Mouse (Mus musculus) limb, embryonic 14.5 days (tissue): ENCODE data around the gene Gtpbp4. TPM values are rescaled to one million over a fixed set of nuclear protein-coding genes. Genes with fewer than 3 reads are reported as not detected.
"Not testable (repeated sequence)": the region's sequence is repeated elsewhere in the genome, so short reads cannot be mapped to it uniquely, and the experiment has no call there.

ENCODE experiments used
- ATAC-seq: fragments of 200-750 bp; cut with Nextera tagmentation; 2 replicates; pipeline ENCODE4 v1.8.0; 2017; ENCODE audit warnings: low read depth, moderate number of reproducible peaks, moderate TSS enrichment; ENCODE audit not compliant: low FRiP score
- DNase-seq: peaks from one replicate; pipeline ENCODE4 v3.0.0-alpha.2; 2015; ENCODE audit warnings: low spot score
- H3K27ac ChIP-seq: fragments of 300-500 bp; sonication (generic); replicated peaks from 2 replicates; pipeline ENCODE4 v1.5.1; 2014; ENCODE audit warnings: low read depth, mild to moderate bottlenecking, low read length, moderate library complexity, mixed read lengths
- H3K27me3 ChIP-seq: fragments of 300-500 bp; sonication (generic); 2 replicates; pipeline ENCODE4 v1.6.1; 2014; ENCODE audit warnings: low read length, mixed read lengths; ENCODE audit not compliant: control insufficient read depth, insufficient read depth
- H3K36me3 ChIP-seq: fragments of 300-500 bp; sonication (generic); 2 replicates; pipeline ENCODE4 v1.6.1; 2014; ENCODE audit warnings: mild to moderate bottlenecking, low read length, moderate library complexity, mixed read lengths; ENCODE audit not compliant: control insufficient read depth, insufficient read depth
- H3K4me1 ChIP-seq: fragments of 300-500 bp; sonication (generic); 2 replicates; pipeline ENCODE4 v1.6.1; 2014; ENCODE audit warnings: antibody characterized with exemption, low read length, mixed read lengths; ENCODE audit not compliant: control insufficient read depth, insufficient read depth
- H3K4me2 ChIP-seq: fragments of 300-500 bp; sonication (generic); replicated peaks from 2 replicates; pipeline ENCODE4 v1.6.1; 2014; ENCODE audit warnings: low read depth, mild to moderate bottlenecking, low read length, moderate library complexity; ENCODE audit not compliant: severe bottlenecking
- H3K4me3 ChIP-seq: fragments of 300-500 bp; sonication (generic); replicated peaks from 2 replicates; pipeline ENCODE4 v1.5.1; 2014; ENCODE audit warnings: low read length
- H3K9ac ChIP-seq: fragments of 300-500 bp; sonication (generic); 2 replicates; pipeline ENCODE4 v1.6.1; 2014; ENCODE audit warnings: mild to moderate bottlenecking, low read depth, low read length, moderate library complexity; ENCODE audit not compliant: severe bottlenecking
- H3K9me3 ChIP-seq: fragments of 300-500 bp; sonication (generic); 2 replicates; pipeline ENCODE4 v1.6.1; 2016; ENCODE audit warnings: low read length; ENCODE audit not compliant: control insufficient read depth
- POLR2A ChIP-seq: fragments of 200-500 bp; IDR thresholded peaks from 2 replicates; pipeline ENCODE4 v1.8.0; 2012; ENCODE audit warnings: inconsistent platforms, mild to moderate bottlenecking, moderate library complexity, borderline replicate concordance; ENCODE audit not compliant: insufficient read depth, insufficient read length; ENCODE audit errors: extremely low read depth
- WGBS: fragments of 180-500 bp; shearing (Covaris S2); extraction: QIAGEN DNeasy Blood & Tissue Kit; methylation state at CpG from one replicate; pipeline ENCODE4 v1.1.7; 2014; 5-methylcytosine and 5-hydroxymethylcytosine counted together
- polyA plus RNA-seq, 2 experiments: library from polyadenylated mRNA; depleted of rRNA in 1 of 2; stranded (reverse) in 1 of 2; unstranded in 1 of 2; fragments of >200 nt; fragmentation: Nextera tagmentation in 1 of 2; extraction: Ambion mirVana in 1 of 2; gene quantifications; 2 replicates each; pipeline versions ENCODE4 v1.2.1 to v1.2.3; 2012 to 2014

Gtpbp4 gene
- polyA plus RNA-seq, 2 experiments: 30.6 to 76.1 TPM

DNA sequence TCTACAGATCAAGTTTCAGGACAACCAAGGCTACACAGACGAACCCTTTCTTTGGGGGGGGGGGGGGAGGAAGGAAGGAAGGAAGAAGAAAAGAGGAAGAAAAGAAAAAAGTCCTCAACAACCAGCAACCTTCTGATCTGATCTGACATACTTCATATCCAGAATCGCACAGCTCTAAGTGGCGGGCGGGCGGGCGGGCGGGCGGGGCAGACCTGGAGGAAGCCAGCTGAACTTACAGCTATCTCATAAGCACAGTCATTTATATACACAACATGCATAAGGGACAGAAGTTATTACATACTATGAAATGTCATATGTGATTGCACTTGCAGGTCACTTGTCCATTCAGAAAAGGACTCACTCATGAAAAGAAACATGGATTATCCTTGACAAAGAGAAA is 3.6 kb upstream of the Gtpbp4 start:
- no peak for TF ChIP-seq POLR2A
- 80% methylated on average over 8 of the region's 8 CpGs for WGBS
- H3K4me3 ChIP-seq: no peak overlapping the region
- H3K4me2 ChIP-seq: no peak overlapping the region
- H3K36me3 ChIP-seq: no peaks in the 10 kb centered on the region
- H3K9ac ChIP-seq: no peak overlapping the region
- no peak for DNase-seq
- no peaks in the 10 kb centered on the region for H3K27me3 ChIP-seq
- no peak overlapping the region for H3K27ac ChIP-seq
- peaks cover 8% of the 10 kb centered on the region for H3K4me1 ChIP-seq
- no peak for ATAC-seq
- no peaks in the 10 kb centered on the region for H3K9me3 ChIP-seq

- H3K4me1 ChIP-seq, H3K4me2 ChIP-seq, DNase-seq, H3K9me3 ChIP-seq, H3K36me3 ChIP-seq, H3K9ac ChIP-seq, ATAC-seq, H3K4me3 ChIP-seq, H3K27ac ChIP-seq, H3K27me3 ChIP-seq: not testable (repeated sequence)
- WGBS: 86% methylated on average over 5 of the region's 5 CpGs
Measured at GRCm38 (mm10) chr13:8997221-8997620, 1.3 kb upstream of the Gtpbp4 start.

DNA sequence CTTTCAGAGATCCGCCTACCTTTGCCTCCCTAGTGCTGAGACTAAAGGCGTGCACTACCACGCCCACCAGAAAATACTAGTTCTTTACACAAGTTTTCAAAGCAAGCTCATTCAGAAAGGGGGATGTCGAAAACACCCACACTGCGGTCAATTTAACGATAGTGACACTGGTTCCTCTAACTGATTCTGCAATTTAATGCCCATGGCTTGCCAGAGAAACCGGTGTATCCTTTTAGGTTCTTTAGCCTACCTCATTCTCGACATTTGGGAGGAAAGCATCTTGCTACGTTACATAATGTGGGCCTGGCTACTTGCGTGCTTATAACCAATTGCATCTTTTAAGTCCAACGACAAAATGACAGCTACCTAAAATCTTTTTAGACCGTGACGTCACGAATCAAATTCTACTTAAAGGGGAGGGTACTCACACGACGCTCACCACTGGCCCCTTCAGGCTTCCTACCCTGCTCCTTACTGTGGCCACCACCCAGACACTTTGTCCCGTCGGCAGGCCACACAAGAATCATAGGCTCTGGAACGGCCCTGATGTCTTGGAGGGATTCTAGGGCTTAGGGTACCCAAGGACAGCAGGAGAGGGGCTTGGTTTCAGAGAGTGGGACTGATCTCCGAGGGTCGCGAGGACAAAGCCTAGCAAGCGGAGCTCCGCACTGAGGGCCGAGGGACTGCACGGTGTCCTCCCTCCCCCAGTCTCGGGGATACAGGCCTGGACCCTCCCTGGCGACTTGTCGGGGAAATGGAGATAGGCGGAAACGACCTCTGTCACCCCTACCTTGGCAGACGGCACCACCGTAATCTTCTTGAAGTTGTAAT is 509 bp downstream of the Gtpbp4 start:
- Histone ChIP-seq H3K36me3 (peaks cover 17% of the 10 kb centered on the region), H3K4me3 (peak overlapping the region; percentile 96), H3K9ac (peak overlapping the region; percentile 87), H3K4me2 (peak overlapping the region; percentile 80), H3K27ac (peak overlapping the region; percentile 48), H3K4me1 (peaks cover 9% of the 10 kb centered on the region), H3K27me3 (no peaks in the 10 kb centered on the region), H3K9me3 (no peaks in the 10 kb centered on the region)
- TF ChIP-seq POLR2A: no peak
- DNase-seq (peak; percentile 44), ATAC-seq (peak; percentile 50; the same call in 1 of the 2 replicates)
- 5% methylated on average over 33 of the region's 33 CpGs for WGBS

DNA sequence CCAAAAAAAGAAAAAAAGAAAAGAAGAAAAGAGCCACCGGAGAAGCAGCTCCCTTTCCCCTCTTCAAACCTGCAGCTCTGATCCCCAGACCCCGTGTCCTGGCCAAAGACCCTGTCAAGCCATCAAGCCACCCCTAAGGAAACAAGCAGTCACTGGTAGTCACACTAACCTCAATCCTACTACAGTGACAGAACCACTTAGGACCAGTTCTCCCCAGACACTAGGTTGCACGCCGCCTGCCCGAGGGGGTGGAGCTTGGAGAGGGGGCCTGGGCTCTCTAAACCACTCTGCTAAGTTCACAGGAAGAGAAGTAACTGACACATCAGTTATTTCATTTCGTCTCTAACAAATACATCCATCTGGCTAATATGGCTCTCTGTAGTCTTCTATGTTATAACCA is 3.7 kb downstream of the Gtpbp4 start:
- H3K4me3 ChIP-seq: no peak overlapping the region
- H3K4me2 ChIP-seq: no peak overlapping the region
- H3K36me3 ChIP-seq: peaks cover 34% of the 10 kb centered on the region
- WGBS: 92% methylated on average over 6 of the region's 6 CpGs
- H3K9me3 ChIP-seq: no peaks in the 10 kb centered on the region
- H3K27me3 ChIP-seq: no peaks in the 10 kb centered on the region
- peaks cover 9% of the 10 kb centered on the region for H3K4me1 ChIP-seq
- H3K9ac ChIP-seq: no peak overlapping the region
- no peak for ATAC-seq
- H3K27ac ChIP-seq: no peak overlapping the region
- DNase-seq: no peak
- no peak for TF ChIP-seq POLR2A

GRCm38 (mm10) chr13:8972972-8973371 is 22.9 kb downstream of the Gtpbp4 start:
- DNase-seq (peak; percentile 1), ATAC-seq (no peak)
- H3K27me3 ChIP-seq: no peaks in the 10 kb centered on the region
- H3K27ac ChIP-seq: no peak overlapping the region
- no peaks in the 10 kb centered on the region for H3K4me1 ChIP-seq
- H3K4me3 ChIP-seq: no peak overlapping the region
- WGBS: 89% methylated on average over 3 of the region's 3 CpGs
- no peaks in the 10 kb centered on the region for H3K9me3 ChIP-seq
- no peak for TF ChIP-seq POLR2A
- no peak overlapping the region for H3K4me2 ChIP-seq
- no peak overlapping the region for H3K9ac ChIP-seq
- H3K36me3 ChIP-seq: peaks cover 88% of the 10 kb centered on the region
